In the genomic region with DNA sequence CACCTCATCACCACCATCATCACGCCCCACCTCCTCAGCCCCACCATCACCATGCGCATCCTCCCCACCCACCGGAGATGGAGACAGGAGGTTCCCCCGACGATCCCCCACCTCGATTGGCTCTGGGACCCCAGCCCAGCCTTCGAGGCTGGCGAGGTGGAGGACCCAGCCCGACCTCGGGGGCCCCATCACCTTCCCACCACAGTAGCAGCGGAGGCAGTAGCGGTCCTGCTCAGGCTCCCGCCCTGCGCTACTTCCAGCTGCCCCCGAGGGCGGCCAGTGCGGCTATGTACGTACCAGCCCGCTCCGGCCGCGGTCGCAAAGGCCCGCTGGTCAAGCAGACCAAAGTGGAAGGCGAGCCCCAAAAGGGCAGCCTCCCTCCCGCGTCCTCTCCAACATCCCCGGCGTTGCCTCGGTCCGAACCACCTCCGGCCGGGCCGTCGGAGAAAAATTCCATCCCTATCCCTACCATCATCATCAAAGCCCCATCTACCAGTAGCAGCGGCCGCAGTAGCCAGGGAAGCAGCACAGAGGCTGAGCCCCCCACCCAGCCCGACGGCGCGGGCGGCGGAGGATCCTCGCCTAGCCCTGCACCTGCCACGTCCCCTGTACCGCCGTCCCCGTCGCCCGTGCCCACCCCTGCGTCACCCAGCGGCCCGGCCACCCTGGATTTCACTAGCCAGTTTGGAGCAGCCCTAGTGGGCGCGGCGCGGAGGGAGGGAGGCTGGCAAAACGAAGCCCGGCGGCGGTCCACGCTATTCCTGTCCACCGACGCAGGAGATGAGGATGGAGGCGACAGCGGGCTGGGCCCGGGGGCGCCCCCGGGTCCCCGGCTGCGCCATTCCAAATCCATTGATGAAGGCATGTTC, we compare ENCODE assay signal across 9 mouse cellular contexts. TPM values are rescaled to one million over a fixed set of nuclear protein-coding genes. Genes with fewer than 3 reads are reported as not detected.
DNase-seq lines count a peak whose midpoint lies in the region; ATAC-seq lines count a peak whose summit lies in the region.
"Had no signal": no experiment of that assay in that cellular context is flagged by ENCODE, and none has a peak within 500 bp of the region (broad histone marks: within the 10 kb centered on the region; RNA-seq: fewer than 3 reads in every experiment).

No protein-coding gene starts in this region.

- DNase-seq in cerebellum, postnatal 10 days: peak; percentile 37 to 48
- DNase-seq in cerebellum, adult 11 months: no peak
- no peak for DNase-seq in lung, postnatal 14 days
- no peak for DNase-seq in hindbrain, embryonic 14.5 days (ENCODE audit: low spot score)
- no peak for DNase-seq in gastrocnemius, adult 18-20 months (ENCODE audit: low spot score)
- no peak for DNase-seq in liver, embryonic 11.5 days (ENCODE audit: low spot score)

- H3K9me3 ChIP-seq in lung, embryonic 15.5 days: no peaks in the 10 kb centered on the region
- no peaks in the 10 kb centered on the region for H3K9me3 ChIP-seq in hindbrain, embryonic 14.5 days (ENCODE audit: control insufficient read depth, low read length)
- no peaks in the 10 kb centered on the region for H3K9me3 ChIP-seq in neural tube, embryonic 12.5 days
- H3K9me3 ChIP-seq in liver, embryonic 11.5 days (ENCODE audit: control insufficient read depth, low read length): no peaks in the 10 kb centered on the region

- no peak for ATAC-seq in lung, embryonic 15.5 days (ENCODE audit: borderline replicate concordance, extremely low read depth, low FRiP score, low TSS enrichment)
- ATAC-seq in hindbrain, embryonic 14.5 days (ENCODE audit: low FRiP score): peak; percentile 32
- no peak for ATAC-seq in neural tube, embryonic 12.5 days (ENCODE audit: low FRiP score, low read depth)
- ATAC-seq in liver, embryonic 11.5 days (replicated peaks; ENCODE audit: low FRiP score): no peak

- no peak overlapping the region for H3K27ac ChIP-seq in lung, embryonic 15.5 days
- no peak overlapping the region for H3K27ac ChIP-seq in hindbrain, embryonic 14.5 days
- no peak overlapping the region for H3K27ac ChIP-seq in neural tube, embryonic 12.5 days
- no peak overlapping the region for H3K27ac ChIP-seq in liver, embryonic 11.5 days (ENCODE audit: low read depth, low read length)

- no peaks in the 10 kb centered on the region for H3K36me3 ChIP-seq in lung, embryonic 15.5 days
- peaks cover 80% of the 10 kb centered on the region for H3K36me3 ChIP-seq in hindbrain, embryonic 14.5 days (replicated peaks; ENCODE audit: control insufficient read depth, insufficient read depth)
- H3K36me3 ChIP-seq in neural tube, embryonic 12.5 days: peaks cover 4% of the 10 kb centered on the region; the same call in 1 of the 2 replicates
- no peaks in the 10 kb centered on the region for H3K36me3 ChIP-seq in liver, embryonic 11.5 days (ENCODE audit: control insufficient read depth, insufficient read depth, low read length)

- peak overlapping the region; percentile 63; the same call in 1 of the 2 replicates for H3K4me2 ChIP-seq in lung, embryonic 15.5 days
- 0 out of 2 replicates have a peak overlapping the region, but pooled peaks have one; percentile 2 for H3K4me2 ChIP-seq in hindbrain, embryonic 14.5 days (replicated peaks)
- H3K4me2 ChIP-seq in neural tube, embryonic 12.5 days (replicated peaks): peak overlapping the region; percentile 53
- H3K4me2 ChIP-seq in liver, embryonic 11.5 days: no peak overlapping the region

- peaks cover 38% of the 10 kb centered on the region for H3K4me1 ChIP-seq in lung, embryonic 15.5 days
- H3K4me1 ChIP-seq in hindbrain, embryonic 14.5 days (replicated peaks; ENCODE audit: control insufficient read depth, insufficient read depth, low read length): peaks cover 23% of the 10 kb centered on the region; the same call in 1 of the 2 replicates
- H3K4me1 ChIP-seq in neural tube, embryonic 12.5 days: peaks cover 44% of the 10 kb centered on the region
- peaks cover 5% of the 10 kb centered on the region; the same call in 1 of the 2 replicates for H3K4me1 ChIP-seq in liver, embryonic 11.5 days (replicated peaks; ENCODE audit: control insufficient read depth, insufficient read depth, low read length)

- peaks cover 81% of the 10 kb centered on the region for H3K27me3 ChIP-seq in lung, embryonic 15.5 days
- H3K27me3 ChIP-seq in hindbrain, embryonic 14.5 days (ENCODE audit: control insufficient read depth, insufficient read depth, low read length): peaks cover 49% of the 10 kb centered on the region
- peaks cover 84% of the 10 kb centered on the region for H3K27me3 ChIP-seq in neural tube, embryonic 12.5 days (replicated peaks)
- peaks cover 86% of the 10 kb centered on the region for H3K27me3 ChIP-seq in liver, embryonic 11.5 days (replicated peaks; ENCODE audit: control insufficient read depth, insufficient read depth, low read length)

- 4% methylated on average over 65 of the region's 71 CpGs for WGBS in lung, embryonic 15.5 days
- 7% methylated on average over 70 of the region's 71 CpGs for WGBS in hindbrain, embryonic 14.5 days
- WGBS in neural tube, embryonic 12.5 days: 2% methylated on average over 71 of the region's 71 CpGs
- 7% methylated on average over 66 of the region's 71 CpGs for WGBS in liver, embryonic 11.5 days

- H3K4me3 ChIP-seq in lung, embryonic 15.5 days: 0 out of 2 replicates have a peak overlapping the region, but pooled peaks have one; percentile 6
- H3K4me3 ChIP-seq in hindbrain, embryonic 14.5 days (replicated peaks; ENCODE audit: low read length): peak overlapping the region; percentile 0; the same call in 1 of the 2 replicates
- 0 out of 2 replicates have a peak overlapping the region, but pooled peaks have one; percentile 13 for H3K4me3 ChIP-seq in neural tube, embryonic 12.5 days
- H3K4me3 ChIP-seq in liver, embryonic 11.5 days (ENCODE audit: low read depth, low read length): no peak overlapping the region

- H3K9ac ChIP-seq in lung, embryonic 15.5 days: no peak overlapping the region
- peak overlapping the region; percentile 45 for H3K9ac ChIP-seq in hindbrain, embryonic 14.5 days
- H3K9ac ChIP-seq in neural tube, embryonic 12.5 days: peak overlapping the region; percentile 9
- no peak overlapping the region for H3K9ac ChIP-seq in liver, embryonic 11.5 days (ENCODE audit: low read depth, low read length)

RNA-seq across cellular contexts. Expression of a gene that starts 31.8 kb away (rescaled TPM):
- polyA plus RNA-seq in lung, embryonic 15.5 days (2015; fragmentation: Nextera tagmentation; extraction: Ambion mirVana): 2.1 and 2.3 TPM in 2 replicates
- polyA plus RNA-seq in hindbrain, embryonic 14.5 days (2014; fragmentation: Nextera tagmentation; extraction: Ambion mirVana): 61.8 and 70.8 TPM in 2 replicates
- 10.0 and 10.2 TPM in 2 replicates for polyA plus RNA-seq in neural tube, embryonic 12.5 days (2016; fragmentation: Nextera tagmentation; extraction: Ambion mirVana)
- total RNA-seq in gastrocnemius, adult 18-20 months (2021): 1 to 10 TPM; 3.4 to 4.8 TPM
- polyA plus RNA-seq in liver, embryonic 11.5 days (2014; fragmentation: Nextera tagmentation; extraction: Ambion mirVana): 0.35 and 0.40 TPM in 2 replicates
- polyA plus RNA-seq: activated CD4-positive, CD25-positive, alpha-beta regulatory T cell, adult 4 months had no signal

RNA-seq across cellular contexts. Expression of a gene that starts 33.5 kb away (rescaled TPM):
- polyA plus RNA-seq in lung, embryonic 15.5 days (2015; fragmentation: Nextera tagmentation; extraction: Ambion mirVana): 1.1 and 1.4 TPM in 2 replicates
- polyA plus RNA-seq in hindbrain, embryonic 14.5 days (2014; fragmentation: Nextera tagmentation; extraction: Ambion mirVana): 2.1 and 2.8 TPM in 2 replicates
- 1.0 and 1.1 TPM in 2 replicates for polyA plus RNA-seq in neural tube, embryonic 12.5 days (2016; fragmentation: Nextera tagmentation; extraction: Ambion mirVana)
- under 1 TPM in 1 of 2 experiments, not detected in 1; 0.25 TPM for total RNA-seq in gastrocnemius, adult 18-20 months (2021)
- polyA plus RNA-seq in liver, embryonic 11.5 days (2014; fragmentation: Nextera tagmentation; extraction: Ambion mirVana): 0.83 and 0.93 TPM in 2 replicates

RNA-seq across cellular contexts. Expression of a gene that starts 42.1 kb away (rescaled TPM):
- 0.96 and 1.1 TPM in 2 replicates for polyA plus RNA-seq in lung, embryonic 15.5 days (2015; fragmentation: Nextera tagmentation; extraction: Ambion mirVana)
- polyA plus RNA-seq in hindbrain, embryonic 14.5 days (2014; fragmentation: Nextera tagmentation; extraction: Ambion mirVana): 40.3 and 46.8 TPM in 2 replicates
- polyA plus RNA-seq in neural tube, embryonic 12.5 days (2016; fragmentation: Nextera tagmentation; extraction: Ambion mirVana): 12.6 and 14.4 TPM in 2 replicates
- total RNA-seq in gastrocnemius, adult 18-20 months (2021): under 1 TPM; 0.25 to 0.36 TPM
- polyA plus RNA-seq in liver, embryonic 11.5 days (2014; fragmentation: Nextera tagmentation; extraction: Ambion mirVana): 0.62 and 0.69 TPM in 2 replicates
- polyA plus RNA-seq: activated CD4-positive, CD25-positive, alpha-beta regulatory T cell, adult 4 months had no signal

RNA-seq across cellular contexts. Expression of a gene that starts 45.4 kb away (rescaled TPM):
- 2.5 and 2.6 TPM in 2 replicates for polyA plus RNA-seq in lung, embryonic 15.5 days (2015; fragmentation: Nextera tagmentation; extraction: Ambion mirVana)
- 3.6 and 3.7 TPM in 2 replicates for polyA plus RNA-seq in hindbrain, embryonic 14.5 days (2014; fragmentation: Nextera tagmentation; extraction: Ambion mirVana)
- 2.1 and 2.2 TPM in 2 replicates for polyA plus RNA-seq in neural tube, embryonic 12.5 days (2016; fragmentation: Nextera tagmentation; extraction: Ambion mirVana)
- 1 to 10 TPM in 1 of 2 experiments, under 1 TPM in 1; 0.84 to 1.3 TPM for total RNA-seq in gastrocnemius, adult 18-20 months (2021)
- 0.90 and 1.1 TPM in 2 replicates for polyA plus RNA-seq in liver, embryonic 11.5 days (2014; fragmentation: Nextera tagmentation; extraction: Ambion mirVana)

Comparison
In these comparisons a context has a peak if more than half of its experiments do, and no peak if none do; other contexts are left out.
1. DNase-seq: peak in cerebellum, postnatal 10 days (2 of 2); none in cerebellum, adult 11 months (single experiment), lung, postnatal 14 days (single experiment), hindbrain, embryonic 14.5 days (single experiment), gastrocnemius, adult 18-20 months (single experiment) and liver, embryonic 11.5 days (single experiment).
2. H3K9ac ChIP-seq: peak in hindbrain, embryonic 14.5 days (single experiment) and neural tube, embryonic 12.5 days (single experiment); none in lung, embryonic 15.5 days (single experiment) and liver, embryonic 11.5 days (single experiment).